Mouse (Mus musculus): ENCODE results near the gene Cdadc1.

Cdadc1 gene

GRCm38 (mm10) chr14:59612920-59613625 lies 15.3 kb upstream of the Cdadc1 start:
- DNase-seq (ENCODE audit: low spot score) = peak; percentile 17

GRCm38 (mm10) chr14:59607021-59607420 lies 9.3 kb upstream of the Cdadc1 start:
- no peak for DNase-seq (ENCODE audit: low spot score)

- DNase-seq (ENCODE audit: low spot score) = peak; percentile 23
Measured at GRCm38 (mm10) chr14:59605671-59606353, 8.1 kb upstream of the Cdadc1 start.

- no peak for DNase-seq (ENCODE audit: low spot score)
Measured at GRCm38 (mm10) chr14:59604002-59604645, 6.4 kb upstream of the Cdadc1 start.

GRCm38 (mm10) chr14:59598260-59598627 lies 485 bp upstream of the Cdadc1 start:
- DNase-seq (ENCODE audit: low spot score) = no peak

- DNase-seq (ENCODE audit: low spot score) = no peak
Measured at GRCm38 (mm10) chr14:59594988-59595387, 2.8 kb downstream of the Cdadc1 start.

GRCm38 (mm10) chr14:59592593-59592992 lies 5.2 kb downstream of the Cdadc1 start:
- DNase-seq (ENCODE audit: low spot score) = no peak

GRCm38 (mm10) chr14:59591901-59592300 lies 5.9 kb downstream of the Cdadc1 start:
- DNase-seq (ENCODE audit: low spot score) = no peak

- no peak for DNase-seq (ENCODE audit: low spot score)
Measured at GRCm38 (mm10) chr14:59590614-59591013, 7.1 kb downstream of the Cdadc1 start.

- DNase-seq (ENCODE audit: low spot score) = no peak
Measured at GRCm38 (mm10) chr14:59576385-59576784, 21.4 kb downstream of the Cdadc1 start.

- no peak for DNase-seq (ENCODE audit: low spot score)
Measured at GRCm38 (mm10) chr14:59566756-59567155, 31.0 kb downstream of the Cdadc1 start.

- no peak for DNase-seq (ENCODE audit: low spot score)
Measured at GRCm38 (mm10) chr14:59557886-59558285, 39.9 kb downstream of the Cdadc1 start.

- DNase-seq (ENCODE audit: low spot score) = no peak
Measured at GRCm38 (mm10) chr14:59557071-59557470, 40.7 kb downstream of the Cdadc1 start.

- peak; percentile 64 for DNase-seq (ENCODE audit: low spot score)
Measured at GRCm38 (mm10) chr14:59555928-59556531, 41.7 kb downstream of the Cdadc1 start.

- DNase-seq (ENCODE audit: low spot score) = no peak
Measured at GRCm38 (mm10) chr14:59555018-59555417, 42.7 kb downstream of the Cdadc1 start.

GRCm38 (mm10) chr14:59554025-59554424 lies 43.7 kb downstream of the Cdadc1 start:
- DNase-seq (ENCODE audit: low spot score) = no peak

GRCm38 (mm10) chr14:59551956-59552355 lies 45.8 kb downstream of the Cdadc1 start:
- peak; percentile 77 for DNase-seq (ENCODE audit: low spot score)

GRCm38 (mm10) chr14:59550841-59551240 lies 46.9 kb downstream of the Cdadc1 start:
- no peak for DNase-seq (ENCODE audit: low spot score)

GRCm38 (mm10) chr14:59549106-59549505 lies 48.7 kb downstream of the Cdadc1 start:
- no peak for DNase-seq (ENCODE audit: low spot score)

- no peak for DNase-seq (ENCODE audit: low spot score)
Measured at GRCm38 (mm10) chr14:59548532-59548931, 49.2 kb downstream of the Cdadc1 start.

GRCm38 (mm10) chr14:59547530-59547929 lies 50.2 kb downstream of the Cdadc1 start:
- DNase-seq (ENCODE audit: low spot score) = no peak

GRCm38 (mm10) chr14:59546162-59546880 lies 51.4 kb downstream of the Cdadc1 start:
- no peak for DNase-seq (ENCODE audit: low spot score)
